Mouse (Mus musculus): ENCODE measurements around the gene Srd5a1.

DNA sequence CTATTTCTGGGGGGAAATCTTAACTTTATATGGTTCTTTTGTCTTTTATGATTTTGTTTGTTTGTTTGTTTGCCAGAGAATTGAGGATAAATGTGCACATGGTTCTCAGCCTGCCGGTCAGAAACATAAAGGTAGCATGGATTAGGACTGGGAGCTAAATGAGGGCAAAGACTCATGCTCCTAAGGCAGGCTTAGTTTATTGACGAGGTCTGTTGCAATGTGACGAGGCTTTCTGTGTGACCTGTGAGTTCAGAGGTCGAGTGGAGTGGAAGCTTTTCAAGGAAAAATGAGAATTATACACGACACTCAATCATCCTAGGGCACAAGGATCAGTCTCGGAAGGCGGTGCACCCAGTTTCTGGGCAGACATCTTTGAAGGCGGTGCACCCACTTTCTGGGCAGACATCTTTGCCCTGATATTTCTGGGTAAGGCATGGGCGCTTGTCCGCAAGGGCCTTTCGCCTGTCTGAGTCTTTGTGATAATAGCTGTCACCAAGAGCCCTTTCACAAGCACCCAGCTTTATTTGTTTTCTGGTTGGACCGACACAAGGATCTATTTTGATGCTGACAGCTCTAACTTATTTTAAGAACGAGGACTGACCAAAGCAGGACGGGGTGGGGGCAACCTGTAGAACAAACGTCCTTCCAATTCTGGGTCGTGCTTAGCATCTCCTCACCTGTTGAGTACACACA lies 63.6 kb downstream of the Srd5a1 start:
- TF ChIP-seq POLR2A (IDR thresholded peaks at IDR 0.05; ENCODE audit: low read depth, low read length) (no peak), CTCF (IDR thresholded peaks at IDR 0.05; ENCODE audit: borderline replicate concordance, insufficient read depth, low read length) (no peak)
